Mouse (Mus musculus) G1E (cell line): ENCODE measurements around the gene Sap30bp. TPM values are rescaled to one million over a fixed set of nuclear protein-coding genes. Genes with fewer than 3 reads are reported as not detected.

Experiments
- ATAC-seq: 2 replicates; pipeline ENCODE4 v1.8.0; 2016; ENCODE audit warnings: mild to moderate bottlenecking; ENCODE audit not compliant: insufficient number of reproducible peaks, poor library complexity, low FRiP score, severe bottlenecking; ENCODE audit errors: extremely low read depth
- DNase-seq: peaks from one replicate; pipeline ENCODE4 v3.0.0; 2012; ENCODE audit warnings: low spot score
- H3K27me3 ChIP-seq: 2 replicates; pipeline ENCODE4 v1.6.1; 2012; ENCODE audit warnings: mild to moderate bottlenecking, low read length, inconsistent platforms; ENCODE audit not compliant: insufficient read depth
- H3K36me3 ChIP-seq: replicated peaks from 2 replicates; pipeline ENCODE3; 2012; ENCODE audit warnings: mild to moderate bottlenecking, inconsistent platforms
- H3K4me1 ChIP-seq: 2 replicates; pipeline ENCODE4 v1.6.1; 2012; ENCODE audit warnings: low read depth, low read length, inconsistent platforms, mixed read lengths; ENCODE audit not compliant: insufficient read depth
- H3K4me3 ChIP-seq: 2 replicates; pipeline ENCODE4 v1.5.1; 2012; ENCODE audit warnings: low read depth, mild to moderate bottlenecking, inconsistent platforms, low read length, moderate library complexity, mixed read lengths
- H3K9me3 ChIP-seq: replicated peaks from 2 replicates; pipeline ENCODE4 v1.6.1; 2012; ENCODE audit warnings: inconsistent platforms
- CTCF ChIP-seq: IDR thresholded peaks from 2 replicates; pipeline ENCODE4 v1.5.1; 2012; ENCODE audit warnings: low read depth, low read length, inconsistent platforms, mixed read lengths
- GATA1 ChIP-seq: IDR thresholded peaks from 2 replicates; pipeline ENCODE4 v1.6.1; 2012; ENCODE audit warnings: borderline replicate concordance, low read length, inconsistent platforms, mixed read lengths
- GATA2 ChIP-seq: IDR thresholded peaks from 2 replicates; pipeline ENCODE4 v1.6.1; 2012; ENCODE audit warnings: low read depth, low read length, inconsistent platforms, borderline replicate concordance
- POLR2AphosphoS5 ChIP-seq: IDR thresholded peaks from 2 replicates; pipeline ENCODE4 v1.6.1; 2012; ENCODE audit warnings: low read depth, low read length, inconsistent platforms; ENCODE audit not compliant: insufficient replicate concordance
- TAL1 ChIP-seq: conservative IDR thresholded peaks from 2 replicates; pipeline ENCODE4 v1.6.1; 2012; ENCODE audit warnings: low read depth, low read length, inconsistent platforms, mixed read lengths
- polyA plus RNA-seq: library from polyadenylated mRNA; stranded (reverse); fragments of >175 nt; gene quantifications from 2 replicates; pipeline ENCODE4 v1.2.3, GENCODE M21; 2012
- total RNA-seq, 2 experiments: library from RNA; stranded (forward) in 1 of 2; stranded (reverse) in 1 of 2; fragments of 200-1000 nt in 1 of 2; fragments of >200 nt in 1 of 2; fragmentation: Nextera tagmentation in 1 of 2; gene quantifications; 2 replicates each; pipeline ENCODE4 v1.2.3; 2014 to 2017

Sap30bp gene
- total and polyA plus RNA-seq, 3 experiments = 27.8 to 131 (median 30.8) TPM

DNA sequence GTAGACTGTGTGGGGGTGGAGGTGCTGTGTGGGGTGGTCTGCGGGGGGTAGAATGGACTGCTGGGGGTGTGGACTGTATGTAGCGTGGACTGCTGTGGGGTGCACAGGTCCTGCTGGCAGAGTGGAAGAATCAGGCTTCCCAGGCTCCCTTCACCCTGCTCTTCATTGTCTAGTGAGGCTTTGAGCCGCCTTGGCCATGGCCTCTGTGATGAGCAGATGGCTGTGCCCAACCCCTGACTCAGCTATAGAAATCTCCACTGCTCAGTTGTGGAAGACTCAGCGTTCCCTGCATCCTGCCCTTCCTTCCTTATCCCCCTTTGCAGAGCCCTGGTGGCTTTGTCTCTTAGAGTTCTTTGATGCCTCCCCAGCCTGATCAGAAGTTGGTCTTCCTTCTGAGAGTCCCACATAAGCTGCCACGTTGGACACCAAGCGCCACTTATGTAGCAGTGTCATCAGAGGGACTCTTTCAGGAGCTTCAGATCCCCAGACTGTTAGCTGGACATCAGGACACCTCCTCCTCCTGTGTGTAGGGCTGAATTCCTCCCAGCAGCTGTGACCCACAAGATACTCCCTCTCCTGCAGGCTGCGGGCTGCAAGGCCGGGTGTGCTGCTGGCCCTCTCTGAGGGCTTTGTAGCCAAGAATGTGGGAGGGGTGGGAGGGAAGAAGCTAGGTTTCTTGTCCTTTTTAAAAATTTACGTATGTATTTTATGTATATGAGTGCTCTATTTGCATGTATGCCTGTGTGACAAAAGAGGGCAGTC lies 29.8 kb downstream of the Sap30bp start:
- Histone ChIP-seq H3K4me3 (no peak overlapping the region), H3K27me3 (peaks cover 4% of the 10 kb centered on the region), H3K9me3 (no peaks in the 10 kb centered on the region), H3K36me3 (peaks cover 87% of the 10 kb centered on the region), H3K4me1 (peaks cover 21% of the 10 kb centered on the region)
- ATAC-seq (no peak), DNase-seq (no peak)
- TF ChIP-seq POLR2AphosphoS5 (no peak), TAL1 (no peak), GATA2 (no peak), GATA1 (no peak), CTCF (no peak)

DNA sequence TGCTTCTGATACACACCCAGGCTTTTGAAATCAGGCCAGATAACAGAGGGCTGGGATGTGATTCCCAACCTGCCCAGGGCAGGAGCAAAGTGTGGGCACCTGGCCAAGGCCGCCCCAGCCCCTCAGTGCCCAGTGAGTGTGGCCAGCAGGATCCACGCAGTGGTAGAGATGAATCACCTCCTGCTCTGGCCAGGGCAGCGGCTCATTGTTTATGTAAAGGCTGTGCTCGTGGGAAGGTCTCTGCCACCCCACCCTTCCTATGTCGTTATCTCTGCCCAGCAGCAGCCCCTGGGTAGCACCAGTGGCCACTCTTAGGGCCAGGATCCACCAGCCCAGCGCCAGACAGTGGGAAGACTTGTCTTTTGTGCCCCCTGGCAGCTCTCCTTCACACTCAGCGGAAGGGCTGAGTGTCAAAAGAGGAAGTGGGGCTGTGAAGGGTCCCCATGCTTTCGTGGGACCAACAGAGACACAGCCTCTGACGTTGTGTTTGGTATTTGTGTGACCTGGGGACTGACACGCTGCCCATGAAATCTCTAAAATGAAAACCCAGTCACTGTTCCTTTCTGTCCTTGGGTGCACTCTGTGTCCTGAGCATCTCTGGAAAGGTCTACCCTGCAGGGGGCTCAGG lies 32.0 kb downstream of the Sap30bp start:
- Histone ChIP-seq H3K9me3 (no peaks in the 10 kb centered on the region), H3K4me1 (peaks cover 33% of the 10 kb centered on the region), H3K4me3 (no peak overlapping the region), H3K36me3 (peaks cover 70% of the 10 kb centered on the region), H3K27me3 (peaks cover 12% of the 10 kb centered on the region)
- DNase-seq = peak; percentile 43
- ATAC-seq = 0 out of 2 replicates have a peak, but pooled peaks have one; percentile 4
- no peak for TF ChIP-seq GATA2
- TF ChIP-seq CTCF = no peak
- no peak for TF ChIP-seq TAL1

DNA sequence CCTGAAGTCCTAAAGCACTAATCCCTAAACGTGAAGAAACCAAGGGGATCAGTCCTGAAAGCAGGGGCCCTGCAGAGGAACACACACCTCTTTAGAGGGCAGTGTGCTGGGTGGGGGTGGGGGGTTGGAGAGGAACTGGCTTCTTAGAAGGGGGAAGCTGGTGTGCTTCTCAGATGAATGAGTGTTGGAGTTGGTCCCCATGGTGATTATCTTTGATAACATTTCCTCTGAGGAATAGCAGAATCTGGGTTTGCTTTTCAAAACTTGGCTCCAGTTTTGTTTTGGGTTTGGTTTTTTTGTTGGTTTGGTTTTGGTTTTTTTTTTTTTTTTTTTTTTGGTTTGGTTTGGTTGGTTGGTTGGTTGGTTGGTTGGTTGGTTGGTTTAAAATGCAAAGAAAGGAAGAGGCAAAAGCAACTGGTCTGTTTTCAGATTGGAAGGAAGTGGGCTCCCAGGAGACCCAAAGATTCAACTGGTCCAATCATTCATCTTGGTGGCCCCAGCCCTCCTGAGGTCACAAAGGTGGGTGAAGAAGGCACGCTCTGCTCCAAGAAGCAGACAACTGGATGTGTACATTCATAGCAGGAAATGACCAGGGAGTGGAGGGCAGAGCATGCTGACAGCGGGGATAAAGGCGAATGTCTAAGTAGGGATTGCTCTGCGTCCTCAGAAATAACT lies 35.8 kb downstream of the Sap30bp start:
- Histone ChIP-seq H3K27me3 (peaks cover 30% of the 10 kb centered on the region), H3K36me3 (peaks cover 32% of the 10 kb centered on the region), H3K4me3 (no peak overlapping the region), H3K9me3 (no peaks in the 10 kb centered on the region), H3K4me1 (peaks cover 38% of the 10 kb centered on the region)
- DNase-seq (peak; percentile 31), ATAC-seq (no peak; the same call in 1 of the 2 replicates)
- no peak for TF ChIP-seq CTCF
- TF ChIP-seq GATA1 = no peak
- TF ChIP-seq POLR2AphosphoS5 = no peak
- TF ChIP-seq TAL1 = no peak
- TF ChIP-seq GATA2 = no peak

DNA sequence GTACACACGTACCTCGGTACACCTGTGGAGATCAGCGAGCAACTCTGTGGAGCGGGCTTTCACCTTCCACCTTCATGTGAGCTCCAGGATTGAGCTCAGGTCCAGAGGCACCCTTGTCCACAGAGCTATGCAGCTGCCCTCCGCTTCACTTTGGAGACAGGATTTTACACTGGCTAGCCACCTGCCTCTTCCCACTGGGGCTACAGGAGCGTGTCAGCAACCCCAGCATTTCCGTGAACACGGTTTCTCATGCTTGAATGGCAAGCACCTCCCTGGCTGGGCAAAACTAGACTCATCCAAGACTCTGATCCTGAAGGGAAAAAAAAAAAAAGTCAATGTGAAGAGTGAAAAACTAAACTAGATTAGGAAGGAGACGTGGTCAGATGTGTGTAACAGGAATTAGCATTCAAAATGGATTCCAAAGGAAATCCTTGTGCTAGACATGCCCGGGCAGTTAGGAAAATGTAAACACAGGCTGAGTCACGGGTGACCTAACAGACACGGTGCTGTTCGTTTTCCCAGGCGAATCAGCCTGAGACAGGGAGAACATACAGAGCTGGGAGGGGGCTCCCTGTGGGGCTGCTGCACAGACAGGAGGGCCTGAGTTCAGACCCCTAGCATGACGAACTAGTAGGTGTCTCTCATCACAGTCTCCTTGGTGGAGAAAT lies 37.1 kb downstream of the Sap30bp start:
- Histone ChIP-seq H3K9me3 (no peaks in the 10 kb centered on the region), H3K4me1 (peaks cover 25% of the 10 kb centered on the region), H3K36me3 (peaks cover 20% of the 10 kb centered on the region), H3K27me3 (peaks cover 38% of the 10 kb centered on the region), H3K4me3 (no peak overlapping the region)
- TF ChIP-seq TAL1 (no peak), POLR2AphosphoS5 (no peak), GATA1 (no peak), CTCF (no peak), GATA2 (no peak)
- DNase-seq (no peak), ATAC-seq (no peak)

DNA sequence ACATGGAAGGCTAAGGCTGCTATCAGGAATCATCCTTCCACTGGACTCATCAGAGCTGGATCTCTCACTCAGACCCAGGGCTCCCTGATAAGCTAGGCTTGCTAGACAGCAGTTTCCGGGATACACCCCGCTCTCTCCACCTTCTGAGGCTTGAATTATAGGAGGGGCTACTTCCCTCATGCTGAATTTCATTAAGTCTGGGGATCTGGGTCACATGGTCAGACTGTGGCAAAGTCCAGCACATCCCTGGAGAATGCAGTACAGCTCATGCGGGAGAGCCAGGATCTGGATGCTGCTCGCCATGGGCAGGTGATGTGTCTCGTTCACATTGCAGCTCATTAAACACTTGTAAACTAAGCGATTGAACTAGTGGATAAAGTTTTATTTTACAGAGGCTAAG lies 37.9 kb downstream of the Sap30bp start:
- Histone ChIP-seq H3K9me3 (no peaks in the 10 kb centered on the region), H3K27me3 (peaks cover 47% of the 10 kb centered on the region), H3K36me3 (peaks cover 11% of the 10 kb centered on the region), H3K4me3 (no peak overlapping the region), H3K4me1 (peaks cover 18% of the 10 kb centered on the region)
- TF ChIP-seq GATA1 = no peak
- TF ChIP-seq CTCF = no peak
- no peak for TF ChIP-seq GATA2
- no peak for TF ChIP-seq TAL1
- TF ChIP-seq POLR2AphosphoS5 = no peak
- DNase-seq (no peak), ATAC-seq (no peak)
